Mouse (Mus musculus) small intestine, adult 2 months (tissue): ENCODE measurements at regions not wholly inside any gene's neighbourhood (a gene's known extent, or its start where the extent isn't known, plus 50 kb on each side); places are given as distances from the start of the nearest gene placed in this dataset.

Experiments
- H3K27ac ChIP-seq: fragments of 200-500 bp; 2 replicates; pipeline ENCODE4 v1.5.1; 2012; ENCODE audit warnings: low read depth, low read length, control low read depth, inconsistent platforms; ENCODE audit not compliant: insufficient read depth
- H3K27me3 ChIP-seq: fragments of 200-500 bp; 2 replicates; pipeline ENCODE4 v1.6.1; 2012; ENCODE audit warnings: mild to moderate bottlenecking, moderate library complexity, low read length, inconsistent platforms; ENCODE audit not compliant: control insufficient read depth, insufficient read depth
- H3K36me3 ChIP-seq: fragments of 200-500 bp; 2 replicates; pipeline ENCODE4 v1.6.1; 2012; ENCODE audit warnings: mild to moderate bottlenecking, low read length, control low read depth, inconsistent platforms; ENCODE audit not compliant: control insufficient read depth, insufficient read depth
- H3K4me1 ChIP-seq: fragments of 200-500 bp; 2 replicates; pipeline ENCODE4 v1.6.1; 2012; ENCODE audit warnings: low read length, inconsistent platforms, mixed read lengths; ENCODE audit not compliant: control insufficient read depth, insufficient read depth, insufficient read length
- H3K4me3 ChIP-seq: fragments of 200-500 bp; 2 replicates; pipeline ENCODE4 v1.5.1; 2012; ENCODE audit warnings: low read depth, mild to moderate bottlenecking, control low read depth, inconsistent platforms, low read length, moderate library complexity
- CTCF ChIP-seq: fragments of 200-500 bp; IDR thresholded peaks from 2 replicates; pipeline ENCODE4 v1.5.1; 2012; ENCODE audit warnings: low read depth, mild to moderate bottlenecking, control low read depth, inconsistent platforms, low read length, moderate library complexity, mixed read lengths; ENCODE audit not compliant: insufficient replicate concordance, insufficient read length; ENCODE audit errors: extremely low read depth
- POLR2A ChIP-seq: fragments of 200-500 bp; IDR thresholded peaks from 2 replicates; pipeline ENCODE4 v1.6.1; 2012; ENCODE audit warnings: low read depth, mild to moderate bottlenecking, control low read depth, inconsistent platforms, low read length, moderate library complexity
- WGBS: fragments of 180-500 bp; shearing (Covaris S2); methylation state at CpG from one replicate; pipeline ENCODE4 v1.1.7; 2018; 5-methylcytosine and 5-hydroxymethylcytosine counted together

GRCm38 (mm10) chr10:44625521-44625920, 97.2 kb upstream of the Prdm1 start:
- TF ChIP-seq CTCF, result no peak
- no peak for TF ChIP-seq POLR2A

GRCm38 (mm10) chr10:44615586-44615985, 87.3 kb upstream of the Prdm1 start:
- H3K4me3 ChIP-seq, result no peak overlapping the region
- H3K27me3 ChIP-seq, result no peaks in the 10 kb centered on the region
- H3K27ac ChIP-seq, result no peak overlapping the region
- WGBS, result 80% methylated on average over 1 of the region's 1 CpGs
- H3K4me1 ChIP-seq, result no peaks in the 10 kb centered on the region
- H3K36me3 ChIP-seq, result no peaks in the 10 kb centered on the region
- TF ChIP-seq CTCF (no peak), POLR2A (no peak)

More at GRCm38 (mm10) chr10:44625521-44625920, 97.2 kb upstream of the Prdm1 start:
- WGBS, result 85% methylated on average over 4 of the region's 4 CpGs
- H3K4me3 ChIP-seq, result no peak overlapping the region
- no peaks in the 10 kb centered on the region for H3K4me1 ChIP-seq
- H3K27ac ChIP-seq, result no peak overlapping the region
- H3K36me3 ChIP-seq, result no peaks in the 10 kb centered on the region
- H3K27me3 ChIP-seq, result no peaks in the 10 kb centered on the region

DNA sequence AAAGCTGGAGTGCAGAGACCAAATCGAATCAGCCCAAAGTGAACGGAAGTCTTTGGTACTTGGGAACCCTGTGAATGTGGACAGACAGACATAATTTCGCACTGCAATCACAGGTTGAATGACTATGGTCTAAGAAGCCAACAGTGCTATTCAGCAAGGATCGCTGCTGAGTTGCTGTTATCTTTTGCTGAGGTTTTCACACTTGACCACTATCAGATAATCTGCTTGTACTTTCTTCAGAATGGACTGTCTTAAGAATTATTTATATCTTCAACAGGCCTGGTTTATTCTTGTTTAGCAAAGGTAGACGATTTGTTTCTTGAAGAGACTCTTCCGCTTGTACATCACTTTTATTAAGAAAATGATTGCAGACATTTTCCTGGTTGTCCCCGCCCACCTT, 84.3 kb upstream of the Prdm1 start:
- no peaks in the 10 kb centered on the region for H3K36me3 ChIP-seq
- no peak overlapping the region for H3K27ac ChIP-seq
- TF ChIP-seq POLR2A (no peak), CTCF (no peak)
- WGBS, result 91% methylated on average over 7 of the region's 7 CpGs
- peaks cover 3% of the 10 kb centered on the region; the same call in 1 of the 2 replicates for H3K4me1 ChIP-seq
- no peak overlapping the region for H3K4me3 ChIP-seq
- no peaks in the 10 kb centered on the region for H3K27me3 ChIP-seq

GRCm38 (mm10) chr10:44611399-44611798, 83.1 kb upstream of the Prdm1 start:
- Histone ChIP-seq H3K27me3 (no peaks in the 10 kb centered on the region), H3K4me1 (peaks cover 6% of the 10 kb centered on the region; the same call in 1 of the 2 replicates), H3K4me3 (no peak overlapping the region), H3K36me3 (no peaks in the 10 kb centered on the region), H3K27ac (no peak overlapping the region)
- WGBS, result 88% methylated on average over 5 of the region's 5 CpGs
- TF ChIP-seq CTCF (no peak), POLR2A (no peak)

GRCm38 (mm10) chr10:44609187-44609586, 80.9 kb upstream of the Prdm1 start:
- Histone ChIP-seq H3K4me3 (no peak overlapping the region), H3K4me1 (peaks cover 6% of the 10 kb centered on the region; the same call in 1 of the 2 replicates), H3K27me3 (no peaks in the 10 kb centered on the region), H3K36me3 (no peaks in the 10 kb centered on the region), H3K27ac (no peak overlapping the region)
- WGBS, result 85% methylated on average over 6 of the region's 6 CpGs
- TF ChIP-seq POLR2A (no peak), CTCF (no peak)

- 15% methylated on average over 5 of the region's 5 CpGs for WGBS
- Histone ChIP-seq H3K27ac (no peak overlapping the region), H3K27me3 (no peaks in the 10 kb centered on the region), H3K4me3 (no peak overlapping the region), H3K4me1 (peaks cover 6% of the 10 kb centered on the region; the same call in 1 of the 2 replicates), H3K36me3 (no peaks in the 10 kb centered on the region)
- no peak for TF ChIP-seq POLR2A
- no peak for TF ChIP-seq CTCF
These were observed 79.1 kb upstream of the Prdm1 start for GRCm38 (mm10) chr10:44607334-44607851.

DNA sequence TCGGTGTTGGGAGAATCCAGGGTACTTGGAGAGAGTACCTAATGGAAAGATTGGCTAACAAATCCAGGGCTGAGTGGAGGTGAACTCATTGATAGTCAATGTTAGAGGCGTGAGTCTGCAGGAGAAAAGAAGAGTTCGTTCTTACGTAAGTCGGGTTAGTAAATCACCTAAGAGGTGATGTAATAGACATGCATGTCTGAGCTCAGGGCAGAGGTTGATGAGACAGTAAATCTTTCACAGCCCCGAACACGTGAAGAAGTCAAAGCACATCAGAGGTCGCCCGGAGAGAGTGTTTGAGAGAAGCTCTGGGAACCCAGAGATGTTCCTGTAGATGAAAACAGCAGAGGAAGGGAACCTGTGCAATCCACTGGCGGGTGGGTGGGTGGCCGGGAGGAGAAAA, 76.2 kb upstream of the Prdm1 start:
- Histone ChIP-seq H3K27me3 (no peaks in the 10 kb centered on the region), H3K4me1 (peaks cover 6% of the 10 kb centered on the region; the same call in 1 of the 2 replicates), H3K27ac (no peak overlapping the region), H3K36me3 (no peaks in the 10 kb centered on the region), H3K4me3 (no peak overlapping the region)
- WGBS, result 89% methylated on average over 11 of the region's 11 CpGs
- TF ChIP-seq CTCF (no peak), POLR2A (no peak)
